Mouse (Mus musculus): Measurements from ENCODE around the gene Kif1b. TPM values are rescaled to one million over a fixed set of nuclear protein-coding genes. Genes with fewer than 3 reads are reported as not detected.
"Not testable (repeated sequence)": the region's sequence is repeated elsewhere in the genome, so short reads cannot be mapped to it uniquely, and the experiment has no call there.

The Kif1b gene
- polyA plus RNA-seq, 1 experiment from 2014 or later = 19.2 TPM

- no peak overlapping the region for H3K4me2 ChIP-seq (ENCODE audit: low read depth, low read length)
- H3K4me3 ChIP-seq (ENCODE audit: low read length) = no peak overlapping the region
- no peaks in the 10 kb centered on the region for H3K27me3 ChIP-seq (replicated peaks; ENCODE audit: control insufficient read depth, insufficient read depth, low read length)
- no peaks in the 10 kb centered on the region for H3K4me1 ChIP-seq (ENCODE audit: control insufficient read depth, insufficient read depth, low read length)
- H3K9me3 ChIP-seq (ENCODE audit: control insufficient read depth, low read length) = no peaks in the 10 kb centered on the region
- H3K9ac ChIP-seq (ENCODE audit: low read depth, low read length) = no peak overlapping the region
- peaks cover 6% of the 10 kb centered on the region; the same call in 1 of the 2 replicates for H3K36me3 ChIP-seq (ENCODE audit: control insufficient read depth, insufficient read depth, low read length)
- 82% methylated on average over 1 of the region's 1 CpGs for WGBS
- no peak overlapping the region for H3K27ac ChIP-seq (ENCODE audit: low read length)
- ATAC-seq = no peak
These were observed 58.2 kb downstream of the Kif1b start for GRCm38 (mm10) chr4:149249311-149249710.

DNA sequence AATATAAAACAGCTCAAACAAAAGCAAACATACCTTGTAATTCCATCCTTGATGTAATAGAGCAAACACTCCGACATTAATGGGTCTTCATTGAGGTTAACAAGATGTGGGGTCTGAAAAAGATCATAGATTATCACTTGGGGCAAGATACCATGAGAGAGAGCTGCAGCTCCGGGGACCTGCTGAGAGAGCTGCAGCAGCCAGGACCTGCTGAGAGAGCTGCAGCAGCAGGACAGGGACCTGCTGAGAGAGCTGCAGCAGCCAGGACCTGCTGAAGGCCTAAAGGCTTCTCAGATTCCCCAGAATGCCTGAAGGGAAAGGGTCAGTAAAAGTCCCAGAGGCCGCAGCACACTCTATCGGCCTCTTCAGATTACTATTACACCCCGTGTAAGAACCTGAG is 59.7 kb downstream of the Kif1b start:
- 73% methylated on average over 5 of the region's 5 CpGs for WGBS
- peaks cover 6% of the 10 kb centered on the region; the same call in 1 of the 2 replicates for H3K36me3 ChIP-seq (ENCODE audit: control insufficient read depth, insufficient read depth, low read length)
- no peaks in the 10 kb centered on the region for H3K27me3 ChIP-seq (replicated peaks; ENCODE audit: control insufficient read depth, insufficient read depth, low read length)

GRCm38 (mm10) chr4:149247156-149247633 is 60.3 kb downstream of the Kif1b start:
- WGBS = 76% methylated on average over 8 of the region's 8 CpGs
- H3K27me3 ChIP-seq (replicated peaks; ENCODE audit: control insufficient read depth, insufficient read depth, low read length) = no peaks in the 10 kb centered on the region
- no peak overlapping the region for H3K27ac ChIP-seq (ENCODE audit: low read length)
- no peak overlapping the region for H3K4me3 ChIP-seq (ENCODE audit: low read length)
- no peaks in the 10 kb centered on the region for H3K9me3 ChIP-seq (ENCODE audit: control insufficient read depth, low read length)
- no peak overlapping the region for H3K4me2 ChIP-seq (ENCODE audit: low read depth, low read length)
- H3K4me1 ChIP-seq (ENCODE audit: control insufficient read depth, insufficient read depth, low read length) = no peaks in the 10 kb centered on the region
- H3K36me3 ChIP-seq (ENCODE audit: control insufficient read depth, insufficient read depth, low read length) = peaks cover 6% of the 10 kb centered on the region; the same call in 1 of the 2 replicates
- no peak overlapping the region for H3K9ac ChIP-seq (ENCODE audit: low read depth, low read length)
- ATAC-seq = no peak

More for the DNA sequence above, 59.7 kb downstream of the Kif1b start:
- Histone ChIP-seq H3K9ac (ENCODE audit: low read depth, low read length) (no peak overlapping the region), H3K4me2 (ENCODE audit: low read depth, low read length) (no peak overlapping the region), H3K4me1 (ENCODE audit: control insufficient read depth, insufficient read depth, low read length) (no peaks in the 10 kb centered on the region), H3K9me3 (ENCODE audit: control insufficient read depth, low read length) (no peaks in the 10 kb centered on the region), H3K27ac (ENCODE audit: low read length) (no peak overlapping the region), H3K4me3 (ENCODE audit: low read length) (no peak overlapping the region)
- no peak for ATAC-seq

DNA sequence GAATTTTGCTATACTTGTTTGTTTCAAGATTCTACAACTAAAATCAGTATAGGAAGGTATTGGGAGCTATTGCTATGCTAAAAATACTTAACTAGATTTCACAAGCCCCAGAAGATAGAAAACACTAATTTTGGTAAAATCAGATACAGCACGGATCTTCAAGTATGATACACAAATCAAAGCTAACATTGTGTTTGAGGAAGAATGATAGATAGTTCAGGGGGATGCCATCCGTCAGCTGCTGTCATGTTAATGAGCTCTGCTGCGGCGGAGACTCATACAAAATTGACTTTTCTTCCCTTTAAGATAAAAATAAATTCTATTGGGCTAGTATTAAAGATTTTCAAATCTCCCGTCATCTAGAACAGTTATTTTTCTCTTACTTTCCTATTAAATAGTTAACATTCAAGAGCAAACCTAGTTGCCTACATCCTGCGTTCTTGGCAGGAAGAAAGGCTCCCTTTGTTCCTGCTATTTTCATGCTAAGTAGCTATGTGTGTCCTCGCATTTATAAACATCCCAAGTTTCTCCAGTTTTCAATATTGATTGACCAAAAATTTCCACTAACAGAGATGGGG is 60.8 kb downstream of the Kif1b start:
- H3K9me3 ChIP-seq (ENCODE audit: control insufficient read depth, low read length) = no peaks in the 10 kb centered on the region
- H3K27ac ChIP-seq (ENCODE audit: low read length) = no peak overlapping the region
- WGBS = 69% methylated on average over 7 of the region's 7 CpGs
- no peaks in the 10 kb centered on the region for H3K27me3 ChIP-seq (replicated peaks; ENCODE audit: control insufficient read depth, insufficient read depth, low read length)
- no peak overlapping the region for H3K4me2 ChIP-seq (ENCODE audit: low read depth, low read length)
- ATAC-seq = no peak
- H3K4me3 ChIP-seq (ENCODE audit: low read length) = no peak overlapping the region
- H3K9ac ChIP-seq (ENCODE audit: low read depth, low read length) = no peak overlapping the region
- peaks cover 6% of the 10 kb centered on the region; the same call in 1 of the 2 replicates for H3K36me3 ChIP-seq (ENCODE audit: control insufficient read depth, insufficient read depth, low read length)
- H3K4me1 ChIP-seq (ENCODE audit: control insufficient read depth, insufficient read depth, low read length) = no peaks in the 10 kb centered on the region

DNA sequence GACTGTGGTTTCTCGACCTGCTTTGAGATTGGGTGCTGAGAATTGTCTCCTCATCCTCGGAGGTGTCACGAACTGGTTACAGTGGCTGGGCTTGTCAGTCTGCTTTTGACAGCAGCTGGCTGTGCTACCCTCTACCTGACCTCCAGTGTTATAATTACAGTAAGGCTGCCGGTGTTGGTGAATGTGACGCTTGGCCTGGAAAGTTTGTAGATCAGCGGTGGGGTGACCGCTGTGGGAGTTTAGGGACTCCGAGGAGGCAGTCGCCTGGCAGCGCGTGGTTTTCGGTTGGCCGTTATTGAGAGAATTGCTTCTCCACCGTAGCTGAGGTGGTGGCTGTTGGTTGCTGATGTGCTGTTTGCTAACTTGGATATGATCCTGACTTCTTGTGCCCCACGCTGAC is 70.5 kb downstream of the Kif1b start:
- WGBS = 93% methylated on average over 15 of the region's 15 CpGs
- no peak for ATAC-seq
- H3K27ac ChIP-seq (ENCODE audit: low read length) = no peak overlapping the region
- H3K4me2 ChIP-seq (ENCODE audit: low read depth, low read length) = no peak overlapping the region
- H3K36me3 ChIP-seq (ENCODE audit: control insufficient read depth, insufficient read depth, low read length) = 0 out of 2 replicates have a peak, but pooled peaks cover 9% of the 10 kb centered on the region
- no peaks in the 10 kb centered on the region for H3K27me3 ChIP-seq (replicated peaks; ENCODE audit: control insufficient read depth, insufficient read depth, low read length)
- H3K4me1 ChIP-seq (ENCODE audit: control insufficient read depth, insufficient read depth, low read length) = no peaks in the 10 kb centered on the region
- no peak overlapping the region for H3K9ac ChIP-seq (ENCODE audit: low read depth, low read length)
- H3K9me3 ChIP-seq (ENCODE audit: control insufficient read depth, low read length) = no peaks in the 10 kb centered on the region
- H3K4me3 ChIP-seq (ENCODE audit: low read length) = no peak overlapping the region

- Histone ChIP-seq H3K27me3 (replicated peaks; ENCODE audit: control insufficient read depth, insufficient read depth, low read length) (no peaks in the 10 kb centered on the region), H3K9me3 (ENCODE audit: control insufficient read depth, low read length) (no peaks in the 10 kb centered on the region), H3K4me1 (ENCODE audit: control insufficient read depth, insufficient read depth, low read length) (no peaks in the 10 kb centered on the region), H3K36me3 (ENCODE audit: control insufficient read depth, insufficient read depth, low read length) (peaks cover 9% of the 10 kb centered on the region; the same call in 1 of the 2 replicates), H3K9ac (ENCODE audit: low read depth, low read length) (no peak overlapping the region), H3K27ac (ENCODE audit: low read length) (no peak overlapping the region), H3K4me3 (ENCODE audit: low read length) (no peak overlapping the region), H3K4me2 (ENCODE audit: low read depth, low read length) (no peak overlapping the region)
- 37% methylated on average over 9 of the region's 9 CpGs for WGBS
- no peak for ATAC-seq
These were observed 73.6 kb downstream of the Kif1b start for GRCm38 (mm10) chr4:149233938-149234337.

DNA sequence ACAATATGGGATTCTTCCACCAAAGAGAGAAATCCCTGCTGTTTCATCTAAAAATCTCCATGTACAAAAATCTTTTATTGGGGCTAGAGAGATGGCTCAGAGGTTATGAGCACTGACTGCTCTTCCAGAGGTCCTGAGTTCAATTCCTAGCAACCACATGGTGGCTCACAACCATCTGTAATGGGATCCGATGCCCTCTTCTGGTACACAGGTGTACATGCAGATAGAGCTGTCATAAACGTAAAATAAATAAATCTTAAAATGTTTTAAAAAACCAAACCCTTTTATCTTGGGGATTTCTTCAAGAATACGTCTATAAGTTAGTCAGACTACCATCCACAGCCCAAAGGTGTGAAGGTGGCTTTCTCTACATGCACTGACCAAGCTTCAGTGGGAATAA is 78.8 kb downstream of the Kif1b start:
- not testable (repeated sequence) for H3K27ac ChIP-seq (ENCODE audit: low read length); H3K9me3 ChIP-seq (ENCODE audit: control insufficient read depth, low read length); H3K27me3 ChIP-seq (replicated peaks; ENCODE audit: control insufficient read depth, insufficient read depth, low read length); H3K9ac ChIP-seq (ENCODE audit: low read depth, low read length); H3K36me3 ChIP-seq (ENCODE audit: control insufficient read depth, insufficient read depth, low read length); H3K4me1 ChIP-seq (ENCODE audit: control insufficient read depth, insufficient read depth, low read length); H3K4me3 ChIP-seq (ENCODE audit: low read length); H3K4me2 ChIP-seq (ENCODE audit: low read depth, low read length); ATAC-seq
- WGBS = 90% methylated on average over 3 of the region's 3 CpGs

GRCm38 (mm10) chr4:149228256-149228655 is 79.2 kb downstream of the Kif1b start:
- Histone ChIP-seq H3K4me2 (ENCODE audit: low read depth, low read length) (no peak overlapping the region), H3K36me3 (ENCODE audit: control insufficient read depth, insufficient read depth, low read length) (peaks cover 4% of the 10 kb centered on the region), H3K9me3 (ENCODE audit: control insufficient read depth, low read length) (no peaks in the 10 kb centered on the region), H3K4me1 (ENCODE audit: control insufficient read depth, insufficient read depth, low read length) (no peaks in the 10 kb centered on the region), H3K4me3 (ENCODE audit: low read length) (no peak overlapping the region), H3K27ac (ENCODE audit: low read length) (no peak overlapping the region), H3K27me3 (replicated peaks; ENCODE audit: control insufficient read depth, insufficient read depth, low read length) (no peaks in the 10 kb centered on the region), H3K9ac (ENCODE audit: low read depth, low read length) (no peak overlapping the region)
- WGBS = 86% methylated on average over 3 of the region's 3 CpGs
- ATAC-seq = no peak

DNA sequence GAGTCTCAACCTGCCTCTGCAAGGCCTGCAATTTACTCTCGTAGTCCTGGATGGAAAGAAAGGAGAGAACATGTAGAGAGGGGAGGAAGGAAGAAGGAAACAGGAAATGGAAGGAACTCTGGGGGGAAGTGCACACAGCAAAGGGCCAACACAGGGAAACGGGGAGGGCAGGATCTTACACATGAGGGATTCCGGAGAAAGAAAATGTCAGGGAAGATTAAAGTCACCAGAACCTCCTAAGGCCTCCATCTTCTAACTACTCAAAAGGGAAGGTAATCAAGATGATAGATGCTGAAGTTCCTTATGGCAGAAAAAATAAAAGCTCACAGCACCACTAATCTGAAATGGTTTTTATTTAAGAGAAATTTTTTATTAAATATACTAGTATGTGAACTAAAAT is 81.2 kb downstream of the Kif1b start:
- H3K4me1 ChIP-seq (ENCODE audit: control insufficient read depth, insufficient read depth, low read length) = no peaks in the 10 kb centered on the region
- peaks cover 6% of the 10 kb centered on the region for H3K36me3 ChIP-seq (ENCODE audit: control insufficient read depth, insufficient read depth, low read length)
- WGBS = 82% methylated on average over 3 of the region's 3 CpGs
- no peak for ATAC-seq
- H3K4me2 ChIP-seq (ENCODE audit: low read depth, low read length) = no peak overlapping the region
- no peaks in the 10 kb centered on the region for H3K27me3 ChIP-seq (replicated peaks; ENCODE audit: control insufficient read depth, insufficient read depth, low read length)
- H3K9me3 ChIP-seq (ENCODE audit: control insufficient read depth, low read length) = no peaks in the 10 kb centered on the region
- H3K9ac ChIP-seq (ENCODE audit: low read depth, low read length) = no peak overlapping the region
- no peak overlapping the region for H3K4me3 ChIP-seq (ENCODE audit: low read length)
- H3K27ac ChIP-seq (ENCODE audit: low read length) = no peak overlapping the region

DNA sequence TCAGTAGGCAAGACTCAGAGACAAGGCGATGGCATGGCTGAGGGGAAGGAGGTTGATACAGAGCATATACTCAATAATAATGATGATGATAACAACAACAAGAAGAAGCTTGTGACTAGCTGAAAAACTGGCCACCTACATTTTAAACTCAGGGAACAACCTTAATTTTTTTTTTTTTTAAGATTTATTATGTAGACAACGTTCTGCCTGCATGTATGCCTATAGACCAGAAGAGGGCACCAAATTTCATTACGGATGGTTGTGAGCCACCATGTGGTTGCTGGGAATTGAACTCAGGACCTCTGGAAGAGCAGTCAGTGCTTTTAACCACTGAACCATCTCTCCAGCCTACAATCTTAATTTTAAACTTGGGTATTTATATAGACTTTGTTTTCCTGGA is 84.0 kb downstream of the Kif1b start:
- ATAC-seq = no peak

More for the DNA sequence above, 84.0 kb downstream of the Kif1b start:
- peaks cover 8% of the 10 kb centered on the region for H3K36me3 ChIP-seq (ENCODE audit: control insufficient read depth, insufficient read depth, low read length)
- H3K9ac ChIP-seq (ENCODE audit: low read depth, low read length) = no peak overlapping the region
- no peak overlapping the region for H3K4me3 ChIP-seq (ENCODE audit: low read length)
- H3K4me1 ChIP-seq (ENCODE audit: control insufficient read depth, insufficient read depth, low read length) = no peaks in the 10 kb centered on the region
- H3K27me3 ChIP-seq (replicated peaks; ENCODE audit: control insufficient read depth, insufficient read depth, low read length) = no peaks in the 10 kb centered on the region
- no peak overlapping the region for H3K4me2 ChIP-seq (ENCODE audit: low read depth, low read length)
- no peak overlapping the region for H3K27ac ChIP-seq (ENCODE audit: low read length)
- no peaks in the 10 kb centered on the region for H3K9me3 ChIP-seq (ENCODE audit: control insufficient read depth, low read length)
- WGBS = 95% methylated on average over 3 of the region's 3 CpGs
